Mouse (Mus musculus): ENCODE measurements around the gene Atp6v0b.

DNA sequence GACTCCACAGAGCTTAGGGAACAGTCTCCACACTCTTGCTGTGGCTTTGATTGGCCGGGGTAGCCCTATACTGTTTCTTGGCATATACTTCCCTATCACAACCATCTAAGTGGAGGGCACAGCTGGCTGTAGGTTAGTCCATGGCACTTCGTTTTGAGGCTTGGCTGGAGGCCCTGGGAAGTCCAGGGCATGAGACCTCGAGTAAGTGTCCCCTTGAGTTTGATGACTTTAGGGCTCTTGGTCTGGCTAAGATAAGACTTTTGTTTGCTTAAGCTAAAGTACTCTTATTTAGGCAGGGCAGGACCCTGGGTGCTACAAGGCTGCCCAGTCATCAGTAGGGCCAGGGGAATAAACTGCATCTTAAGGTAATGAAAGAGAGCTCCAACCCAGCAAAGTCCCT is 11.0 kb upstream of the Atp6v0b start:
- TF ChIP-seq CTCF (IDR thresholded peaks at IDR 0.05; ENCODE audit: control insufficient read depth, insufficient read depth, insufficient read length) (no peak), MYOG (IDR thresholded peaks at IDR 0.05; ENCODE audit: control insufficient read depth, extremely low read depth, insufficient read length) (no peak), USF1 (IDR thresholded peaks at IDR 0.05; ENCODE audit: low read depth) (no peak), MYOD1 (IDR thresholded peaks at IDR 0.05; ENCODE audit: control insufficient read depth, insufficient read length, low read depth) (no peak), MAX (IDR thresholded peaks at IDR 0.05) (no peak)
